Mouse (Mus musculus) brain, embryonic 14.5 days (tissue): Measurements from ENCODE around the gene Higd1a.

Source experiments
- CTCF ChIP-seq: fragments of 200-500 bp; IDR thresholded peaks from 2 replicates; pipeline ENCODE4 v1.5.1; 2012; ENCODE audit warnings: inconsistent platforms, mild to moderate bottlenecking, moderate library complexity, borderline replicate concordance; ENCODE audit not compliant: insufficient read depth, insufficient read length; ENCODE audit errors: extremely low read depth
- POLR2A ChIP-seq: fragments of 200-500 bp; IDR thresholded peaks from 2 replicates; pipeline ENCODE4 v1.6.1; 2012; ENCODE audit warnings: mild to moderate bottlenecking, inconsistent platforms, borderline replicate concordance; ENCODE audit not compliant: poor library complexity, insufficient read depth, insufficient read length, severe bottlenecking; ENCODE audit errors: extremely low read depth

DNA sequence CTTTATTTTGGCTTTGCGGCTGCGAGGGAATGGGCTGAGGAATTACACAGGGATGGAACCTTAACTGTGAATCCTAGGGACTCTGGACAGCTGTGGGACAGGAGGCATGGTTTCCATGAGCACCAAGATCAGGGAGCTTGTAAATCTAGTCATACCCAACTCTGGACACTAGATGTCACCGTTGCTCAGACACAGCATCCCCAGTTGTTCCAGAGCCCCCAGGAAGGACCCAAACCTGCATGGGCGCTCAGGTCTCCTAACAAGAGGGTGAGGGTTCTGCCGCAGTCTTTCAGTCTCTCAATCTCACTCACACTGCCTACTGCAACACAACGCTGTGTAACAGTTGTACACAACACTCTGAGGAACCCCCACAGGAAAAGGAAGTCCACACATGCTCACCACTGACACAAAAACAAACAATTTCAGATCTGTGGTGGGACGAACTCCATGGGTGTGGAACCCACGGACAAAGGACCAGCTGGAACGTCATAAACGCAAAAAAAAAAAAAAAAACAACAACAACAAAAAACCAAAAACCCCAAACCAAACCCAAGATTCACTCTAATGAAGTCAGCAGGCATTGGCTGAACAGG, 11.5 kb downstream of the Higd1a start:
- TF ChIP-seq CTCF (peak; percentile 78), POLR2A (no peak)
